Mouse (Mus musculus) G1E-ER4 (cell line): ENCODE measurements around the gene Ccdc59. TPM values are rescaled to one million over a fixed set of nuclear protein-coding genes. Genes with fewer than 3 reads are reported as not detected.

ENCODE experiments used
- GATA1 ChIP-seq: IDR thresholded peaks from one replicate; pipeline ENCODE4 v1.8.0; 2012; ENCODE audit warnings: low read length, inconsistent platforms
- polyA plus RNA-seq: library from polyadenylated mRNA; stranded (reverse); fragments of >175 nt; gene quantifications from 2 replicates; pipeline ENCODE4 v1.2.3, GENCODE M21; 2012

Gene Ccdc59
- 17.1 and 20.8 TPM in 2 replicates for polyA plus RNA-seq

DNA sequence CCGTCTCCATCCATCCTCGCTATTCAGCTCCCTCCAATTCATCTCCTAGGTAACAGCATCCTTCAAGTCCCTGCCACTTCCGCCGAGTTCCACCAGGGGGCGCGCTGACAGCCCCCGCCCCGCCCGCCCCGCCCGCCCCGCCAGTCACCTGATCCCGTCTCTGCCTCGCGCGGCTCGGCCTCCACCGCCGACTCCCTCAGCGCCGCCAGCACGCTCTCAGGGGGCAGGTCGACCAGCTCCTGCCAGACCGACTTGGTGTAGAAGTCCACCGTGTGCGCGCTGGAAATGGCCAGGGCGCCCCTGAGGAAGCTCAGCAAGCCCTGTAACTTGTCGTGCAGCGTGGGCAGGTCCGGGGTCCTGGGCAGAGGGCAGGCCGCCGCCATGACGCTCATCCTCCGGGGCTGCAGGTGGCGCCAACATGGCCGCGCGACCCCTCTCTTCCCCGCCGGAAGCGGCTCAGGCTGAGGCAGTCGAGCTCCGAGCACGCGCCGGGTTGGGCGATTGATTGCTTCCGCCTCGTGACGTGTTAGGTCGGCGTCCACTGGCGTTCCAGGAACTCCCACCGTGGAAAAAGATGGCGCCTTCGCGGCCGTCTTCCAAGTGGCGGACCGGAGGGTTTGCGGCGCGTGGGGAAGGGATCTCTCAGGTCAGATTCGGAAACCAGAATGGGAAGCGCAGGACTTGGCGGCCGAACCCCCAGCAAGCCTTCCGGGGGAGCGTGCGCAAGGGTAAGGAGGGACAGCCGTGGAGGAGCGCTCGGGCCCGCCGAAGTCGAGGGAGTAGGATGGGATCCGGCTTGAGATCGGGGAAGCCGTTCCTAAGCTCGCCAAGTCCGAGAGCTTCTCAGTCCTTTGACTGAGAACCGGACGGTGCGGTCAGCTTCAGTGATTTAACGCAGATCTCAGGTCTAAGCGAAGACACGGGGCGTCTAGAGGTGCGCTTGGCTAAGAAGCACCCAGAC, at the start of gene Ccdc59, which contains the start of gene Mettl25:
Gene Ccdc59 (plus strand): TSS at position 140 of the 961 bp plus-strand sequence.
Gene Mettl25 (minus strand): TSS at position 453 of the 961 bp plus-strand sequence.
- TF ChIP-seq GATA1 = no peak

DNA sequence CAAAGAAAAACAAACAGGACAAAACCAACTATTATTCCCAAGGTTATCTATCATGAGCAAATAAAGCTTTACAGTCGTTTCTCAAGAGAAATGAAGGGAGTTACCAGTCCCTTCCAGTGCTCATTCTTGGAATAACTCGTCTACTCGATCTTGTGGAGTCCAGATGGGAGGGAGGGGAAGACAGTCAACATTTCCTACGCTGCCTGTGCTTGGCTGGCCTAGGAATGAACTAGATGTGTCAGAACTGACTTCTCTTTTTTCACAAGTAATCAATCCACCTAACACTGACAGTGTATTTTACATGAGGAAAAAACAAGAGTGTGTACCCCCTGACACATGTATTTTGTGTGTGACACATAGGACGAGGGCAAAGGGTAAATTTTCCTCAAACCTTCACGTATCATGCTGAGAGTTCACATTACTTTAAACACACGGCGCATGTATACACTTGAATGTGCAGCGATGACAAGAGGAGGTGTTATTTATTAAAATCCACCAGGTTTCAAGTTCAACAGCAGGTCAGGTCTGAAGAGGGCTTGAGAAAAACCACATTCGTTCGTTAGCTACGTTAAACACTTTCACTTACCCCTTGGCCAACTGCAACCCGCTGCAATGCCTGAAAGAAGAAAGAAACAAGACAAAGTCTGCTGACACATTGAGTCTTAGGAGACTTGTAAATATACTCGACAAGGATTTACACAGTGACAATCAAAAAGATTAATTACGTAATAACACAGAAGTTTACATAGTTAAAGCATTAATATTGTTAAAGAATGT, 46.9 kb upstream of the Ccdc59 start:
- TF ChIP-seq GATA1 = no peak

DNA sequence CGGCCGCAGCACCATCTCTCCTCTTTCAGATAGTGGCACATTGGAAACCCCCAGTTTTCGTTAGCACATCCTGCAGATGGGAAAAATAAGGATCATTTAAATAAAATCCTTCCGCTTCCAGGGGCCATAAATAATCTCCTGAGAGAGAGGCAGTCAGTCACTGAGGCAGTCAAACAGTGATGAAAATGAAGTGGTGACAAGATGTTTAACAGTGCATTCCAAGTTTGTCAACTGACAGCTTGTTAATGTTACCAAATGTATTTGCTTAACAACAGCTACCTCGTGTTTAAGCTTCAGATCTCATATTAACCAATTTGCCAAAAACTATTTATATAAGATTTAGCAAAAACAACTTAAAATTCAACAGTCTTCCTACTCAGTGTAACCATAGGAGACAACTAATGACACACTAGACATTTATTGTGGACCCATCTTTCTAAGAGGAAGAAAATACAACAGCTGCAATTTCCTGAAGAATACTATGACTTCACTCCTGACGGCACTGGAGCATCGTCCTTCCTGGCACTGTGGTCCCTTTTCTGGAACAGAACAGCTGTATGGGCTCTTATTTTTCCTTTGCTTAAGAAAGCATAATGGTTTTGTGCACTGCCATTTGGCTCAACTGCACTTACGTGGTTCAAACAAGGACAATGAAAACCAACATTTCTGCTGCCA, 43.5 kb upstream of the Ccdc59 start:
- no peak for TF ChIP-seq GATA1

DNA sequence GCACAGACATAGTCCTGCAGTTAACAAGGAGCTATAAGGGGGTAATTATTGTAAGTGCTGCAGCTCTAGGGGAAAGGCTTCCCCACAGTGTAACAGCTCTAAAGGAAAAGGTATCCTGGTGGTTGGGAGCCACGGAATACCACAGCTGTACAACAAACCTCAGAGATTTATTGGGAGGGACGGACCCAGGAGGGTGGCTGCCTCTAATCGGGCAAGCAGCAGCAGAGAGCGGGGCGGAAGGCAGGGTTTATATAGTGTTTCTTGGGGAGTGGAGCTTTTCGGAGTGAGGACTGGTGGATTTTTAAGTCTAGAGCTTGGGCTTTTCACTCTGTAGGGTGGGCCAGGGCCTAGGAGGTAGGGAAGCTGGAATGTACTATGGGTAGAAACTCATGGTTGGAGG, 39.7 kb upstream of the Ccdc59 start:
- no peak for TF ChIP-seq GATA1

DNA sequence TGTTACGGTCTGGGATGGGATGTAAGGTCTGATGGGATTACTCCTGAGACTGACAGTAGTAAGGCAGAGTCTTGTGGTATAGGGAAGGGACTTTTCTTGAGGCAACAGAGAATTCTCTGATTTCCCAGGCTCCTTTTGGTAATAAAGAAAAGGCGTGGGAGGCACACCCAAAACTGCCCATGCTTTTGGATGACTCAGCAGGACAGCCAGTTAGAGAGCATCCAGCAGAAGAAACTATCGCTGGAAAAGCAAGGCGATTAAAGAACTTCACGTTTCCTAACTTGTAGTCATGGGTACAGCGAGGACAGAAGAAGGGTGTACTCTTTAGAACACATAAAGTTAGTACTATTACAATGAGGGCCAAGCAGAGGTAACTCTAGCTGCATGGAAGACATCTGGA, 38.7 kb upstream of the Ccdc59 start:
- TF ChIP-seq GATA1 = no peak

DNA sequence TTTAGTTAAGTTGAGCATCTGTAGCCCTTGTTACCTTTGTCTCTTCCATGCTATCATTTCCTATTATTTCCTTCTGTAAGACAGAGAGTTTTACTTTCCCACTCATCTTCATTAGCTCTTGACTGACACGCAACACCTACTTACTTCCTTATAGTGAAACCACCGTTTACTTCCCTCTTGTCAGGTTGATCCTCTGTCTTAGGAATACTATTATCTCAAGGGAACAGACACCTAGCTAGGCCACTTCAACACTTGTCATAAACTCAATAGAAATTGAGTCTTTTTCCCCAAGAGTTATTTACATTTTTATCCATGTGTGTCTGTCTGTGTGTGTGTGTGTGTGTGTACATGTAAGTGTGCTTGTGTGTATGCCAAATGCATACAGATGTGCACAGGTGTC, 37.4 kb upstream of the Ccdc59 start:
- no peak for TF ChIP-seq GATA1

DNA sequence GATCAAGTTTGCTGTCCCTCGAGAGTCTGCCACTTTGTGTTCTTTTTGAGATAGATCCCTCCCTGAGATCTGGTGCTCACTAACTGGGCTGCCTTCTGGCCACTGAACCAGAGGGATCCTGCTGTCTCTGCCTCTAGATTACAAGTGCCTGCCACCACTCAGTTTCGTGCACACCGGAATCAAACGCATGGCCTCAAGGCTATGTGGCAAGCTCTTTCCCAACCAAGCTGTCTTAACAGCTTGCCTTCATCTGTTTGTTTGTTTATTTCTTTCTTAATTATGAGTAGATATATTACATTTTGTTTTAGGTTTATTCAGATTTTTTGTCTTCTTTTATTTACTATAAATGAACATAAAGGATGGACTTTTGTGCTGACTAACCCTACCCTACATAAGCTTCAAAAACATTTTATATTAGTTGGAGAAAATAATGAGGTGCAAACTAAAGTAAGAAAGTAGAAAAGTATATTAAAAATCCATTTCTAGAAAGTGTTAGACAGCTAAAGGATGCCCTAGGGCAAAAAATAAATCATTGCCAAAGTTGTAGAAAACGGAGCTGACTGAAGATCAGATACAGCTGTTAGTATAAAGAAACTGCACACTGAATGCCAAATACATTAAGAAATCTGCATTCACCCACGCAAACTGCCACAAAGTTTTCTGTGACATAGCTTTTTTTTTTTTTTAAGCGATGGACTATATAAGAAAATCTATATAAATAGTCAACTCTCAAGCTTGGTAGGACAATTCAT, 34.4 kb upstream of the Ccdc59 start:
- TF ChIP-seq GATA1 = no peak

DNA sequence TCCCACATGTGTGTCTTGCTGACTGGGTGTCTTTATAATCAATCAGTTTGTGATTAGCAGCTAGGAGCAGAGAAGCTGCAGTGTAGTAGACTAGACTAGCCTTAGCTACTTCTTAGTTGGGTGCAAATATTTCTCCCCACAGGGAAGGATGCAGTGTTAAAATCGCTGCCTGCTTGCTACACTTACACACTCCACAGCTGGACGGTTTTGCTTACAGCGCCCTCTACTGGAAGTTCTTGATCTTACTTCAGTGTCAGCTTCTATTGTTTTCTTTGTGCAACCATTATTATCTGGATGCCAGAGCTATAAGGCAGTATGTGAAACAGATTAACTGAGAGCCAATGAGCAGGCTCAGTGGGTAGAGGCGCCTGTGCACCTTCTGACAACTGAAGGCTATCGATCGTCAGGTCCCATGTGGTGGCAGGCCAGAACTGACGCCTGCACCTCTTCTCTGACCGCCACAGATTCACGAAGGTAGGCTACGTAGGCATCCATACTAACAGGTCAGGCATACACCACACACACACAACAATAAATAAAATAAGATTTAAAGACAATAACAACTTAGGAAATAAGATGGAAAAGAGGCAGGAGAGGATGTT, 6.1 kb upstream of the Ccdc59 start:
- TF ChIP-seq GATA1 = no peak

DNA sequence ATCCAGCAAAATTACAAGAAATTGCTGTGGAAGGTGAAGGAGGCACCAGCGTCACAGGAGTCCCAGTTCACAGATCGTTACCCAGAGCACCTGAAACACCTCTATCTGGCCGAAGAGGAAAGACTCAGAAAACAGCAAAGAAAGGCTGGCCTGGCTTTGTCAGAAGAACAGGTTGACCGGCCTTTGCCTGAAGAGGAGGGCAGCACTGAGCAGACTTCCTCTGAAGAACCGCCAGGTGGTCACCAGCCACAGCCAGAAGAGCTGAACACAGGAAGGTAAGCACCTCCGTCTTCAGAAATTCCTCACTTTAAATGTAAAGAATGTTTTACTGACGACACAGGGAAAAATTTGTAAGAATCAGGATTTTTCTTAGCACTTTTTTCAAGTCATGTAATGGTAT, 1.7 kb downstream of the Ccdc59 start:
- no peak for TF ChIP-seq GATA1

DNA sequence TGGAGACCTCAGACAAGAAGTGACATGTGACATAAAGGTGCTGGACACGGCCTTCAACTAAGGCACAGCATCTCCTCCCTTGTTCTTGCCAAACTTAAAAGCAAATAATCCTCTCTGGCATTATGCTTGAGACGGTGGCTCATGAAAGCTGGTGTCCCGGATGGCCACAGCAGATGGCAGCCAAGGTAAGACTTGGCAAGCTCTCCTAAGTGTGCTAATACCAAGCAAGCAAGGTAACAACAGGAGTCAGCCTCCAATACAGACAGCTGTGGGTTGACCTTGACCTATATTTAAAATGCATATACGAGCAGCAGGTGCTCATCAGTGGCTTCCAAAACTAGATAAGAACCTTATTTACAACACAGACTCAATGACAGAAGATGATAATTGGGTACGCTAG, 9.4 kb downstream of the Ccdc59 start:
- TF ChIP-seq GATA1 = no peak

DNA sequence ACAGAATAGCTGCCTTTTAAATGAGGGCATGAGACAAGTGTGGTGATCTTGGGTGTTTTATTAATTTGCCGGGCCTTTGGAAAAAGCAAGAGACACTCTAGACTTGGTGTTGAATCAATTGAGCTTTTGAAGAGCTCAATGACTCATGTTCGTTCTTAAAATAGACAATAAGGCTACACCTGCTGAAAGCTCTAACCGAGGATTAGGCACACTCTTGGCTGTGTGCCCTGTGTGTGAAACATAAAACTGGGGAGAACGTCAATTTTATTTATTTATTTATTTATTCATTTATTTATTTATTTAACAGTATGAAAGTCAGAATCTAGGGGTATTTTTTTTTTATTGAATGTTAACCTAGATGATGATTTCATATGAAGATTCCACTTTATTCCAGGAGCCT, 10.3 kb downstream of the Ccdc59 start:
- TF ChIP-seq GATA1 = no peak

DNA sequence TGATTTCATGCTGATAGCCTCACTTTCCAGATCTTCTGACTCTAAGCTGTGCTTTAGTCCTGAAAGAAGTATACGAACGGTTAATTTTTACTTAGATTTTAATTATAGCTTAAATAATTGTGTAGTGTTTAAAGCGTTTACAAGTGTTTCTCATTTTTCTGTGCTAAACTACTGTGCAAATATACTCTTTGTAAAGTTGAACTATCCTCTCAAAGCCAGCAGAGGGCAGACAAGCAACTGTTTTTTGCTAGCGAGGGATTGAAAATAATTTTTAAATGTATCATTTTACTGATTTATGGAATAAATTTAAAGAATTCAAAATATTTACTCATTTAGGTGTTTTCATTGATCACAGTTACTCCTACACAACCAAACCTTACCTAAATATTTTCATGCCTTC, 26.4 kb downstream of the Ccdc59 start:
- no peak for TF ChIP-seq GATA1

Other genes with a start within 250 kb of the Ccdc59 start
- gene Mettl25, start 313 bp downstream of the Ccdc59 start, polyA plus RNA-seq = 3.7 and 4.0 TPM in 2 replicates